Mouse (Mus musculus) CH12.LX (cell line): ENCODE results near the gene Slc12a7.

Experiments
- CTCF ChIP-seq, 2 experiments: IDR thresholded peaks in 1 of 2; conservative IDR thresholded peaks in 1 of 2; 2 replicates each; pipeline ENCODE4 v1.5.1; 2011 to 2012; ENCODE audit warnings: low read depth in 2 of 2, low read length in 2 of 2, improper control_type of control experiment in 1 of 2, inconsistent platforms in 1 of 2, mild to moderate bottlenecking in 1 of 2, moderate library complexity in 1 of 2
- IRF4 ChIP-seq: IDR thresholded peaks from 2 replicates; pipeline ENCODE4 v1.6.1; 2014; ENCODE audit warnings: low read depth, mild to moderate bottlenecking, inconsistent platforms, low read length, improper control_type of control experiment
- RAD21 ChIP-seq: IDR thresholded peaks from 2 replicates; pipeline ENCODE4 v1.6.1; 2011; ENCODE audit warnings: low read depth, mild to moderate bottlenecking, low read length, improper control_type of control experiment, moderate library complexity
- RCOR1 ChIP-seq: conservative IDR thresholded peaks from 2 replicates; pipeline ENCODE4 v1.6.1; 2012; ENCODE audit warnings: low read depth, mild to moderate bottlenecking, inconsistent platforms, low read length, improper control_type of control experiment
- ZMIZ1 ChIP-seq: IDR thresholded peaks from 2 replicates; pipeline ENCODE4 v1.6.1; 2012; ENCODE audit warnings: low read depth, mild to moderate bottlenecking, inconsistent platforms, low read length, improper control_type of control experiment

- TF ChIP-seq IRF4 (no peak), RAD21 (no peak), ZMIZ1 (no peak), CTCF (conservative IDR thresholded peaks at IDR 0.05 in 1 of 2, IDR thresholded peaks at IDR 0.05 in 1 of 2; ENCODE audit: low read depth in 2 of 2, low read length in 2 of 2) (no peak), RCOR1 (no peak)
Measured at GRCm38 (mm10) chr13:73742944-73743343, 10.1 kb downstream of the Slc12a7 start.
